Mouse (Mus musculus) stomach, postnatal 0 days (tissue): ENCODE measurements around the gene Ptch1. TPM values are rescaled to one million over a fixed set of nuclear protein-coding genes. Genes with fewer than 3 reads are reported as not detected.

ENCODE experiments used
- ATAC-seq: fragments of 200-750 bp; cut with Nextera tagmentation; 2 replicates; pipeline ENCODE4 v1.8.0; 2017; ENCODE audit not compliant: low FRiP score, low TSS enrichment
- DNase-seq: peaks from one replicate; pipeline ENCODE4 v3.0.0-alpha.2; 2016; ENCODE audit warnings: low spot score
- H3K27ac ChIP-seq: fragments of 300-500 bp; sonication (generic); replicated peaks from 2 replicates; pipeline ENCODE4 v1.5.1; 2014; ENCODE audit warnings: mild to moderate bottlenecking, control low read depth
- H3K27me3 ChIP-seq: fragments of 300-500 bp; sonication (generic); 2 replicates; pipeline ENCODE4 v1.6.1; 2014; ENCODE audit warnings: low read length; ENCODE audit not compliant: control insufficient read depth, insufficient read depth
- H3K36me3 ChIP-seq: fragments of 300-500 bp; sonication (generic); 2 replicates; pipeline ENCODE4 v1.6.1; 2014; ENCODE audit warnings: low read length, mixed read lengths; ENCODE audit not compliant: control insufficient read depth, insufficient read depth
- H3K4me1 ChIP-seq: fragments of 300-500 bp; sonication (generic); replicated peaks from 2 replicates; pipeline ENCODE4 v1.6.1; 2014; ENCODE audit warnings: antibody characterized with exemption; ENCODE audit not compliant: control insufficient read depth, insufficient read depth
- H3K4me2 ChIP-seq: fragments of 300-500 bp; sonication (generic); replicated peaks from 2 replicates; pipeline ENCODE4 v1.6.1; 2014; ENCODE audit warnings: low read depth, mild to moderate bottlenecking, control low read depth, moderate library complexity
- H3K4me3 ChIP-seq: fragments of 300-500 bp; sonication (generic); 2 replicates; pipeline ENCODE4 v1.5.1; 2014; ENCODE audit warnings: low read depth, low read length, control low read depth
- H3K9ac ChIP-seq: fragments of 300-500 bp; sonication (generic); 2 replicates; pipeline ENCODE4 v1.6.1; 2014; ENCODE audit warnings: mild to moderate bottlenecking, low read length, control low read depth, mixed read lengths
- H3K9me3 ChIP-seq: fragments of 300-500 bp; sonication (generic); 2 replicates; pipeline ENCODE4 v1.6.1; 2016; ENCODE audit warnings: low read length; ENCODE audit not compliant: control insufficient read depth
- CTCF ChIP-seq: IDR thresholded peaks from 2 replicates; pipeline ENCODE4 v1.5.1; 2016; ENCODE audit warnings: antibody characterized with exemption, low read depth, mild to moderate bottlenecking, moderate library complexity
- EP300 ChIP-seq: optimal IDR thresholded peaks from 2 replicates; pipeline ENCODE3; 2016; ENCODE audit warnings: antibody characterized with exemption
- WGBS: fragments of 180-500 bp; shearing (Covaris S2); extraction: QIAGEN DNeasy Blood & Tissue Kit; methylation state at CpG from one replicate; pipeline ENCODE4 v1.1.7; 2014; 5-methylcytosine and 5-hydroxymethylcytosine counted together
- polyA plus RNA-seq: library from polyadenylated mRNA; unstranded; fragments of >200 nt; fragmentation: Nextera tagmentation; extraction: Ambion mirVana; gene quantifications from 2 replicates; pipeline ENCODE4 v1.2.1, GENCODE M21; 2015

Ptch1 gene
- polyA plus RNA-seq, 1 experiment from 2014 or later, result 8.5 TPM

- Histone ChIP-seq H3K27me3 (no peaks in the 10 kb centered on the region), H3K27ac (peak overlapping the region; percentile 45; the same call in 1 of the 2 replicates), H3K4me3 (no peak overlapping the region), H3K4me1 (0 out of 2 replicates have a peak, but pooled peaks cover 4% of the 10 kb centered on the region), H3K9ac (no peak overlapping the region), H3K36me3 (no peaks in the 10 kb centered on the region), H3K9me3 (no peaks in the 10 kb centered on the region), H3K4me2 (peak overlapping the region; percentile 3; the same call in 1 of the 2 replicates)
- DNase-seq (no peak), ATAC-seq (0 out of 2 replicates have a peak, but pooled peaks have one; percentile 29)
- TF ChIP-seq EP300 (no peak), CTCF (no peak)
- WGBS, result 42% methylated on average over 4 of the region's 4 CpGs
Measured at GRCm38 (mm10) chr13:63548571-63548970, 24.8 kb downstream of the Ptch1 start.

- TF ChIP-seq EP300, result no peak
- Histone ChIP-seq H3K4me1 (0 out of 2 replicates have a peak, but pooled peaks cover 4% of the 10 kb centered on the region), H3K4me3 (no peak overlapping the region), H3K36me3 (peaks cover 17% of the 10 kb centered on the region), H3K27me3 (no peaks in the 10 kb centered on the region), H3K9me3 (no peaks in the 10 kb centered on the region), H3K9ac (no peak overlapping the region), H3K27ac (no peak overlapping the region), H3K4me2 (no peak overlapping the region)
- 47% methylated on average over 7 of the region's 7 CpGs for WGBS
- DNase-seq (no peak), ATAC-seq (no peak)
Measured at GRCm38 (mm10) chr13:63545291-63545690, 28.1 kb downstream of the Ptch1 start.

- H3K9ac ChIP-seq, result no peak overlapping the region
- H3K4me3 ChIP-seq, result no peak overlapping the region
- no peak overlapping the region for H3K4me2 ChIP-seq
- no peak overlapping the region for H3K27ac ChIP-seq
- TF ChIP-seq EP300, result no peak
- no peak for TF ChIP-seq CTCF
- DNase-seq (no peak), ATAC-seq (no peak)
- H3K9me3 ChIP-seq, result no peaks in the 10 kb centered on the region
- H3K27me3 ChIP-seq, result no peaks in the 10 kb centered on the region
- H3K4me1 ChIP-seq, result 0 out of 2 replicates have a peak, but pooled peaks cover 4% of the 10 kb centered on the region
- WGBS, result 23% methylated on average over 5 of the region's 5 CpGs
- peaks cover 19% of the 10 kb centered on the region for H3K36me3 ChIP-seq
Measured at GRCm38 (mm10) chr13:63544967-63545253, 28.5 kb downstream of the Ptch1 start.

- Histone ChIP-seq H3K36me3 (peaks cover 24% of the 10 kb centered on the region), H3K27ac (no peak overlapping the region), H3K9me3 (no peaks in the 10 kb centered on the region), H3K4me2 (no peak overlapping the region), H3K9ac (no peak overlapping the region), H3K4me1 (0 out of 2 replicates have a peak, but pooled peaks cover 2% of the 10 kb centered on the region), H3K4me3 (no peak overlapping the region), H3K27me3 (no peaks in the 10 kb centered on the region)
- ATAC-seq, result no peak
- TF ChIP-seq EP300 (no peak), CTCF (no peak)
- 67% methylated on average over 13 of the region's 13 CpGs for WGBS
- no peak for DNase-seq
Measured at GRCm38 (mm10) chr13:63544119-63544966, 29.1 kb downstream of the Ptch1 start.

GRCm38 (mm10) chr13:63543459-63543858 lies 29.9 kb downstream of the Ptch1 start:
- 49% methylated on average over 6 of the region's 6 CpGs for WGBS
- Histone ChIP-seq H3K4me2 (no peak overlapping the region), H3K27me3 (no peaks in the 10 kb centered on the region), H3K9ac (no peak overlapping the region), H3K36me3 (peaks cover 33% of the 10 kb centered on the region), H3K9me3 (no peaks in the 10 kb centered on the region), H3K4me1 (no peaks in the 10 kb centered on the region), H3K27ac (no peak overlapping the region), H3K4me3 (no peak overlapping the region)
- ATAC-seq (no peak), DNase-seq (no peak)
- no peak for TF ChIP-seq EP300
- no peak for TF ChIP-seq CTCF

GRCm38 (mm10) chr13:63542796-63543384 lies 30.5 kb downstream of the Ptch1 start:
- no peaks in the 10 kb centered on the region for H3K4me1 ChIP-seq
- WGBS, result 66% methylated on average over 3 of the region's 3 CpGs
- no peak overlapping the region for H3K4me3 ChIP-seq
- H3K27ac ChIP-seq, result no peak overlapping the region
- H3K4me2 ChIP-seq, result no peak overlapping the region
- DNase-seq (no peak), ATAC-seq (no peak)
- peaks cover 33% of the 10 kb centered on the region for H3K36me3 ChIP-seq
- TF ChIP-seq EP300 (no peak), CTCF (no peak)
- H3K9ac ChIP-seq, result no peak overlapping the region
- no peaks in the 10 kb centered on the region for H3K9me3 ChIP-seq
- H3K27me3 ChIP-seq, result no peaks in the 10 kb centered on the region
